Mouse (Mus musculus) retina, postnatal 7 days (tissue): Measurements from ENCODE around the gene Ccndbp1.
A peak's percentile ranks its signal among the peaks of the same experiment; 100 is the strongest.
"Not testable (repeated sequence)": the region's sequence is repeated elsewhere in the genome, so short reads cannot be mapped to it uniquely, and the experiment has no call there.

Experiments used
- DNase-seq: peaks from one replicate; pipeline ENCODE4 v3.0.0-alpha.2; 2012; ENCODE audit warnings: low read depth, low spot score

The Ccndbp1 gene

DNA sequence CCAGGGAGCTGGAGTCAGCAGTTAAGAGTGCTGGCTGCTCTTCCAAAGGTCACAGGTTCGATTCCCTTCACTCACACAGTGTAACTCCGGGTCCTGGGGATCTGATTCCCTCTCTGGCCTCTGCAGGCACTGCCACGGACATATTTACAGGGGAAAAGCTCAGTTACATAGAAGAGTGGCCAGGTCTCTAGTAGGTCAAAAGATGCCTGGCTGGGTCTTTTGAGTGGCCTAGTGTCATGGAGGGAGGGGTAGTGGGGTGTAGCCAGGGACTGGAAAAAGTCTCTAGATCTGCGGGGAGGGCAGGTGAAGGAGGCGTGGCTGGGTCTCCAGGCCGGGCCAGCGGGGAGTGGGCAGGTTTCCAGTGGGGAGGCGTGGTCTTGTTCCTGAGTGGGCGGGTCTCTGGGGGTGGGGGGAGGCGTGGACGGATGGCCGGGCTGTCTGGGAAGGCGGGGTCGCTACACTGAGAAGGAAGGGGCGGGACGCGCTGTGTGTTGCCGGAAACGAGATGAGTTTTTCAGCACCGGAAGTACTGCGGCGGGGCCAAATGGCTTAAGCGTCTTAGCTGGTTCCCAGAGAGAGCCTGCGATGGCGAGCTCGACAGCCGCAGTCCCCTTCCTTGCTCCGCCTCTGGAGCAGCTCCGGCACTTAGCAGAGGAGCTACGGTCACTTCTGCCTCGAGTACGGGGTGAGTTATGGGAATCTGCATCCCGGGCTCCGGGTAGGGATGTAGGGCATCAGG is at the start of gene Ccndbp1:
Ccndbp1 (plus strand) TSS at position 479 of the 739 bp plus-strand sequence.
- peak; percentile 92 for DNase-seq

DNA sequence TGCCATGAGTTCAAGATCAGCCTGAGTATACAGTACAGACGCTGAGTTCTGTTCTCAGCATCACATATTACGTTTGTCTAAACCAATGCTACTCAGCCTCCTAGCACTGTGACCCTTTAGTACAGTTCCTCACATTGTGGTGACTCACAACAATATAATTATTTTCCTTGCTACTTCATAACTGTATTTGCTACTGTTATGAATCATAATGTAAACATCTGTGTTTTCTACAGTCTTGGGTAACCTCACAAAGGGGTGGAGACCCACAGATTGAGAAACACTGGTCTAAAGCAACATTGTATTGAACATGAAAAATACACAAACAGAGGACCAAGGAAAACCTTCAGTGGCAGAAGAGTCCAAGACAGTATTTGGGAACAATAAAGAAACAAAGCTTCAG is 48.8 kb upstream of the Ccndbp1 start:
- DNase-seq: no peak

DNA sequence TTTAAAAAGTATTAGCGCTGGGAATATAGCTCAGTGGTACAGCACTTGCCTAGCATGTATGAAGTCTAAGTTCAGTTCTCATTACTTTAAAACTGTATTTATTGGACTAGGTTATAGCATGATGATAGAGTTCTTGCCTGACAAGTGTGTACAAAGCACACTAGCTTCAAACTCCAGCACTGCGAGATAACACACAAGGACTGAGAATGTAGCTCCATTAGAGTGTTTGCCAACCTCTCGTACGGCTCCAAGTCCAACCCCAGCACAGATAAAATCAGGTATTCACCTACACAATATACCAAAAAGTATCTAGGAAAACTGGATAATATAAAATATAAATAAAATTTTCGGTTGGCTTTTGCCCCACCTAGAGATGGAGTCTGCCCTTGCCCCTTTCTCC is 48.4 kb upstream of the Ccndbp1 start:
- DNase-seq: no peak

DNA sequence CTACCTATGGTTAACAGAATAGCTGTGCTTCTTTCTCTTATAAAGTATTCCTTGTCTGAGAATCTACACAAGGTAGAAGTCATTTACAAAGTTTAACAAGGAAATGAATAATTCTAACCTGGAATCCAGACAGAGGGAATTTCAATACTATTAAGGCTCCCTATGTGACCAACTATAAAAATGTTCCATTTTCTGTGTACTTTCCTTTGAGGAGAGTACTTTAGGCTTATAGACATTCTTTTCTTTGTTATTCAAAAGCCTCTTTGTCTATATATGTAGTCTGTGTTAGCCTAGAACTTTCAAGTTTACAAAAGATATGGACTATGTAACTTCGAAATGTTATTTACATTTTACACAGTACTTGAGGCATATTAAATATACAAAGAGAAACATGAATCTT is 47.9 kb upstream of the Ccndbp1 start:
- DNase-seq: no peak

DNA sequence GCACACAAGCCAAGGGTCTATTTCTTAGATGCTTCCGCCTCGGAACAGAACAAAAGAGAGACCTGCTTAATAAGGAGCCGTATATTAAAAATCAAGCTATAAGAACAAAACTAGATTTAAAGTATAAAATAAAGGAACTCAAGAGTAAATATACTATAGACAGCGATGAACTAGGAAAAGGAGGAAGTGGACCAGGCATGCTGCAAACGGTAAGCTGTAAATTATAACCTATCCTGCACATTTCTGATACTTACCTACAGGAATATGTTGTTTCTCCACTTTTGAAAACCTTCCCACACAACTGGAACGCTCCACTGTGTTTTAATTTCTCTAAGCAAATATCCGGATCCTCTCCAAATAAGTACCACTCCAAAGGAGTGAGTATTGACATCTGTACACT is 45.1 kb upstream of the Ccndbp1 start:
- DNase-seq: no peak

DNA sequence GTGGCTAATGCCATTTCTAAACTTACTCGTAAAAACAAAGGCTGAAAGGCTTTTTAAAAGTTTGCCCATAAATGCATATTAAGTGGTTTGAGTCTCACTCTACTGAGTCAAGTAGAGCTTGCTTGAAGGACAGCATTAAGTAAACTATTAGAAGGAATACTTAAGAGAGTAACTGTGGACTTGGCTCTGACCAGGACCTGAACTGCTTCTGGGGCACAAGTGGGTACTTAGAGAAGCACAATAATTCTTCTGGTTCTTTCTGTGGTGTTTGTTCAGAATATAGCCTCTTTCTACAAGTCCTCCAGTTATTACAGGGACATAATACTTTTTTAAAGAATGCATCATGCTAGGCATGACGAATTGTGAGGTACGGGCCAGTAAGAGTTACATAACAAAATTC is 42.7 kb upstream of the Ccndbp1 start:
- DNase-seq: no peak

DNA sequence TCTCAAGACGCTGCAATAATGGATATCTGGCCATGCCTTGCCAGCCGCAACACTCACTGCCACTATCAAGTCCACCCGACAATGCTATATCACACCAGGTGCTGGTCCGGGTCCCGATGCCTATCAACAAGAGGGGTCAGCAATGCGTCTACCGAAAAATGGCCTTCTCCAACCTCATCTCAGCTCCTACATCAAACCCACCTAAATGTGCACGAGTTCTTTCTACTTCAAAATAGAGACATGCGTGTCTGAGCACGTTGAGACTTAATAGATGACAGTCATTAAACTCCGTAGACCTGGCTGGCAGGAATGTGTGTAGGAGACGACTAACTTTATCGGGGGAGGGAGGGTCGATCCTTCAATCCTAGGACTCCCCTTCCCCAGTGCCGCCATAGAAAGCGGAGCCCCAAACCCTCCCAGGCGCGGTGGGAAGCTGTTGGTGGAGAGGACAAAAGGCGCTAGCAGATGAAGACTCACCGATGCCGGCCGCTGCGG is 38.1 kb upstream of the Ccndbp1 start:
- no peak for DNase-seq

DNA sequence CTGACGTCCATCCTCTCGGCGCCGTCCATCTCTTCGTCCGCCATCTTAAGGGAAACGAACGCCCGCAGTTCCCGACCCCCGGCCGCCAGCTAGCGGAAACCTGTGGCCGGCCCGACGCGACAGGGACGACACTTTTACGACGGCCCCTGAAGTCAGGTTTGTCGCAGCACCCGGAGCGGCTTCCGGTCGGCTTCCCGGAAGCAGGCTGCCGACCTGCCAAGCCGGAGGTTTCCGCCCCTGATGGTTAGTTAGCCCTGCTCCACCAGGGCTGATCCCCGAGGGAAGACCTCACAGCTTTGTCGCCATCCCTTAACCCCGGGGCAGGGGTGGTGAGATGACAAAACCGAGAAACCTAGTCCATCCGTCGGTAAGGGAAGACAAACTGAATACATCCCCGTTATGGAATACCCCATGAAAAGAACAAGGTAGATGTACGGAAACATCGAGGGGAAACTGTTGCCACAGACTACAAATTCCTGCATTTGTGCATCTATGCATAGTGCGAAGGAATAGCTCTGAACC is 37.6 kb upstream of the Ccndbp1 start, which contains the start of gene Ubr1:
Ubr1 (minus strand) TSS at position 157 of the 522 bp plus-strand sequence.
- DNase-seq: peak; percentile 78

DNA sequence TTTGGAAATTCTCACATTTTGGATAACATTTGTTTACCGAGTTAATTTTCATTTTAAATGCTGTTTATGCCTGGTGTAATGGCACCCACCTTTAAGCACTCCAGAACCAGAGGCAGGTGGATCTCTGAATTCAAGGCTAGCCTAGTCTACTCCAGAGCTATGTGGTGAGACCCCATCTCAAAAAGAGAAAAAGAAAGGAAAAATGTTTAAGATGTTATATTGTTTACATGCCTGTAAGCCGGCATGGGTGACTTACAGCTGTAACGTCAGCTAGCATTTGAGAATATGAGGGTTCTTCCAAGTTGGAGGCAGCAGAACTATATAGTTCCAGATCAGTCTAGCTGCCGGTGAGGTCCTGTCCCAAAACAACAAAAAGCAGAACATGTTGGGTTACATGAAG is 36.4 kb upstream of the Ccndbp1 start:
- DNase-seq: no peak

DNA sequence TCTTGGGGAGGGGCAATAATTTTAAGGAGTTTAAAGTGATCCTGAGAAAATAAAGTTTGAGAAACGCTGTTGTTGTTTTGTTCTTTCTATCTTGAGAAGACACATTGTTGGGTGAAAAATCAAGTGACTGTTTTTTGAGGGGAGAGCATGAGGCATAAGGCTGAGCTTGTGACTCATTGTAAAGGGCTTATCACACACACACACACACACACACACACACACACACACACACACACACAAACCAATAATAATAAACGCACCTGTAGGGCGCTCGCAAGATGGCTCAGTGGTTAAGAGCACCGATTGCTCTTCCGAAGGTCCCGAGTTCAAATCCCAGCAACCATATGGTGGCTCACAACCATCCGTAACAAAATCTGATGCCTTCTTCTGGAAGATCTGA is 35.9 kb upstream of the Ccndbp1 start:
- DNase-seq: not testable (repeated sequence)

DNA sequence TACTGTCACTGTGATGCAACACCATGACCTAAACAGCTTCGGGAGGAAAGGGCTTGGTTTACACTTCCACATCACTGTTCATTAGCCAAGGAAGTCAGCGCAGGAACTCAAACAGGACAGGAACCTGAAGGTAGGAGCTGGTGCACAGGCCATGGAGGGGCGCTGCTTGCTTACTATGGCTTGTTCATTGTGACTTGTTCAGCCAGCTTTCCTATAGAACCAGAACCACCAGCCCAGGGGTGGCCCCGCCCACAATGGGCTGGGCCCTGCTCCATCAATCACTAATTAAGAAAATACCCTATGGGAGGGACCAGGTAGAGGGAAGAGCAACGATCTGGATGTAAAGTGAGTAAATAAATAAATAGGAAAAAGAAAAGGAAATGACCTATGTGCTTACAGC is 35.2 kb upstream of the Ccndbp1 start:
- DNase-seq: no peak

DNA sequence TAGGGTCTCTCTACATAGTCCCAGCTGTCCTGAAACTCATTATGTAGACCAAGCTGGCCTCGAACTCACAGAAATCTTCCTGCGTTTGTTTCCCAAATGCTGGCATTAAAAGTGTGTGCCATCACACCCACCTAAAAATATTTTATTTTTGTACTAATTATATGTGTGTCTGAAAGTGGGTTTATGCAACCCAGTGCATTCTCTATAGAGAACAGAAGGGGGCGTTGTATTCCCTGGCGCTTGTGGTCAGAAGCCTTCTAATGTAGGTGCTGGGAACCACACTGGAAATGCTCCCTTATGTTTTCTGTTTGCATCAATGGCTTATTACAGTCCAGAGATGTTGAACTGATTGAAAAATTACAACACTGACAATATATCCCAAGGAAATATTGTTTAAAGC is 31.9 kb upstream of the Ccndbp1 start:
- no peak for DNase-seq

DNA sequence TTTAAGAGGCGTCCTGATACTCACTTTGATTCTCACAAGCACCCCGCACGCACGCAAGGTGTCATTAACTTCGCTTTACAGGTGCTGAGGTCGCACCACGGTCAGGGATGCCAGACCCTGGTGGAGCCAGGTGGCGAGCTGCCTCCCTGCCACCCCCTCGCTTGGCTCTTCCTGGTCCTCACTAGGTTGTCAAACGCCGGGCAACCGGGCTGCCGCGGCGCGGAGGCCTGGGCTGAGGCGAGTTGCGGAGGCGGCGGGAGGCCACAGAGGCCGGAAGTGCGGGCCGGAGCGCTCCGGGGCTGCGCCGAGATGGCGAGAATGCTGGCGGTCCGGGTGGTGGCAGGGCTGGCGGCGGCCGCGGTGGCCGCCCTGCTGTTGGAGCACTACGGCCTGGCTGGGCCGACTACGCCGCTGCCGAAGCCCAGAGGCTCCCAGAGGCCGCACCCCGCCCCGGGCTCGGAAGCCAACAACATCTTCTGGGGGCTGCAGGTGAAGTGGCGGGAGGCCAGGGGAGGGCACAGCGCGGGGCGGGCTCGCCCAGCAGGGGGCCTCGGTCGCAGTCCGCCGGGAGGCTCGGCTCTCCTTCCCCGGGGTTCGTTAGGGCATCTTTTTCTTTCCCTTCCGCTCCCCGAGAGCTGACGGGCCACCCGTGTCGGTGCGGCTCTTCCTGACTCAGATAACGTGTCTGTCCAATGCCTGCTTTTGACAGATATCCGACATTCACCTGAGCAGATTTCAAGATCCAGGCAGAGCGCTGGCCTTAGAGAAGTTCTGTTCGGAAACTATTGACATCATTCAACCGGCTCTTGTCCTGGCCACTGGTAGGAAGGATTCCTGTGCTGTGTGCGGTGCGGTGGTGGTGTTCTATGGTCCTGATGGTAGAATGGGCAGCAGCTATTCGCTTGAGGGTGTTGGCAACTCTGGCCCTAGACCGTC is 30.9 kb upstream of the Ccndbp1 start, which contains the start of gene Tmem62:
Tmem62 (plus strand) TSS at position 28 of the 936 bp plus-strand sequence.
- DNase-seq: peak; percentile 43

DNA sequence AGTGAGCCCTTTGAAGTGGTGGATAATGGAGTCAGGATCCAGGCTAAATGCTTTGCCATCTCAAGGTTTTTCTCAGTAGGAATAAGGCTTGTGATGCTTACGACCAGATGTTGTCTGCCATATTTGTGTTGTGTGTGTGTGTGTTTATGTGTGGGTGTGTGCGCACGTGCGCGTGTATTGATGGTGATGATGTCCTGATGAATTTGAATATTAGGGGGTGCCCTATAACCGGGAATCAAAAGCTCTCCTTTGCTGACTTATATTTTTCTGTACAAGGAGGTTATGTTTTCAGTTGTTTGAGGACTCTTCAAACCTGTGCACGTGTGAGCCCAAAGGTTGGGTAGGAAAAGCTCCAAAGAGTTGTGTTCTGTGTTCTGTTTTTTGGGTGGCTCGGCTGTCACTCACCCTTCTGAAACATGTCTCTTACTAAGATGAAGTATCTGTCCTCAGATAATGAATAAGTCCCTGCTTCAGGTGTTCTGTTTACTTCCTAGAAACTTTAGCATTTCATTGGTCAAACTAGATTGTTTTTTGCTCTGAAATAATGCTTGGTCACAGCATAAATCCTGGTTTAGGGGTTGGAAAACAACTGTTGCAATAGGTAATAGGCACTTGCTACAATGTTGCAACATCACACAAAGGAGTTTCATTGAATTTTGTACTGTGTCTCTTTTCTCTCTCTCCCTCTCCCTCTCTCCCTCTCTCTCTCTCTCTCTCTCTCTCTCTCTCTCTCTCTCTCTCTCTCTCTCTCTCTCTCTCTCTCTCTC is 30.1 kb upstream of the Ccndbp1 start:
- DNase-seq: no peak

DNA sequence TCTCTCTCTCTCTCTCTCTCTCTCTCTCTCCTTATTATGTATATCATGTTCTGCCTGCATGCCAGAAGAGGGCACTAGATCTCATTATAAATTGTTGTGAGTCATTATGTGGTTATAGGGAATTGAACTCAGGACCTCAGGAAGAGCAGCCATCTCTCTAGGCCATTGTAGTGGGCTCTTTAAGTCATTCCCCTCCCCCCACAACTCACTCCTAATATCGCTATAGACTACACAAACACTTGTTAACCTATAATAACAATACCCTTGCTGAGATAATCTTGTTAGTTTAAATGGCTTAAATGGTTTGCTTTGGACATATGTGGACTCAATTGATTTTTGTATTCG is 29.5 kb upstream of the Ccndbp1 start:
- DNase-seq: no peak

DNA sequence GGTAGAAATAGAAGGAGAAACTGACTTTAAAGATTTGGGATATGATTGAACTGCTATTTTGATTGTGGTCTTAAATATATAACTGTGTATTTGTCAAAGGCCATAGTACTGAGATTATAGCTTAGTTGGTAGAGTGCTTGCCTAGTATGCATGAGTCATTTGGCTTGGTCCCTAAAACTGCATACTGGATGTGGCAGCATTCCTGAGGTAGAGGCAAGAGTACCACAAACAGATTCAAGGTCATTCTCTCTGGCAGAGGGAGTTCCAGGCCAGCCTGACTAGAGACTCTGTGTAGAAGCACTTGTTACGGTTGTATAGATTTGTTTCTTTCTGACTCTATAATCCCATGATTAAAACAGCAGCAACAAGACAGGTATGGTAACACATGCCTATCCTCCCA is 28.4 kb upstream of the Ccndbp1 start:
- DNase-seq: no peak

DNA sequence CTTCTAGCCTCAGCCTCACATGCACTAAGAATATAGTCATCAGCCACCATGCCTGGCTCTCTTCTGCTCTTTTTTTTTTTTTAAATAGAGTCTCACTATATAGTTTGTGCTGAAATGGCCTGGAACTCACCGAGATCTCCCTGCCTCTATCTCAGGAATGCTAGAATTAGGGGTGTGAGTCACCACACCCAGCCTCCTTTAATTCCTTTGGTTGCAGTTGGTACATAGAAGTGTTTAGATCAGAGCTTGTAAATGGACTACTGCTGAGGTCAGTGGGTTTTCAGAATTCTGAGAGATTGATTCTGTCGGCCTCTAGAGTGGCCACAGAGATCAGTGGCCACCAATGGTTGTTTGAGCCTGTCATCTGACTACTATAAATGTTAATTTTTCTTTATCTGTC is 27.3 kb upstream of the Ccndbp1 start:
- no peak for DNase-seq

DNA sequence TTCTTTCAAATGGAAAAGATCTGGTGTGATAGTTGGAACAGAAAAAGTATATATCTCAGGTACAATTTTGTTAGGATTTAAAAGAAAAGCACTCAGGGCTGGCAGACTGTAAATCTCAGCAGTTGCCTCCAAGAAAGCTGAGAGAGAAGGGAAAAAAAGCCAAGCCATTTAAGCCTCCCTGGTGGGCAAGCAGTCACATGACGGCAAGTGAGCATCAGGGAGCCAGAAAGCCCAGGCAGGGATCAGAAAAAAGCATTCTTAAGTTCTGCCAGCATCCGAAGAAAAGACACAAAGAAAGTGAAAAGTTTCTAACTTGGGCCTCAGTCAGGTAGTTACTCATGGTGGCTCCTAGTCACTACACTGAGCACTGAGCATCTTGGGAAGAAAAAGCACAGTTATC is 24.6 kb upstream of the Ccndbp1 start:
- DNase-seq: no peak

DNA sequence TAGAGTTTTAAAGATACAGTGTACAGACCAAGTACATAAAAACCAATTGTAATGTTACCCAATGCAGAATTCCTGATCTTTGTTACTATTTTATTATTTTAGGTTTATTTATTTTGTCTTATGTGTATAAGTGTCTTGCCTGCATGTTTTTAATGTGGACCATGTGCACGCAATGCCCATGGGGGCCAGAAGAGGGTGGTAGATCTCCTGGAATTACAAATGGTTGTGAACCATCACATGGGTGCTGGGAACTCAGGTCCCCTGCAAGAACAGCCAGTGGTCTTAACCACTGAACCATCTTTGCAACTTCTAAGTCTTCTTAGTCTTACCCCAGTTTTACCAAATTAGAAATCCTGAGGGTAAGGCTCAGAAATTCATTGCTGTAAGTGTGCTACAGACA is 23.0 kb upstream of the Ccndbp1 start:
- DNase-seq: no peak

DNA sequence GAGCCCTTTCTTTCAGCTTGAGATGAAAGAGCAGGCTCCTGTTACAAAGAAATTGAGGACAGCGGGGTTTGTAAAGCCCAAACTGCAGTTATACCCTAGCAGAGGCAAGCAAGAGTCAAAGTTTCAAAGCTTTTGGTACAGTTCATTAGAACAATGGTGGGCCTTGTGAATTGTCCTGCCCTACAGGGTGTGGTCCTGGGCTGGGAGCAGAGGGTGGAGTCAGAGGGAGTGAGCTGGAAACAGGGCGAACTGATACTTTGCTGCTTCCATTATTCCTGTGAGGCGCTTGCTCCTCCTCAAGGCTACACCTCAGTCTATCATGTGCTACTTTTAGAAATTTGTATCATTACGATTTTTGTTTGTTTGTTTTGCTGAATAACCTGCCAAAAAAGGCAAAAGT is 17.0 kb upstream of the Ccndbp1 start:
- DNase-seq: no peak

DNA sequence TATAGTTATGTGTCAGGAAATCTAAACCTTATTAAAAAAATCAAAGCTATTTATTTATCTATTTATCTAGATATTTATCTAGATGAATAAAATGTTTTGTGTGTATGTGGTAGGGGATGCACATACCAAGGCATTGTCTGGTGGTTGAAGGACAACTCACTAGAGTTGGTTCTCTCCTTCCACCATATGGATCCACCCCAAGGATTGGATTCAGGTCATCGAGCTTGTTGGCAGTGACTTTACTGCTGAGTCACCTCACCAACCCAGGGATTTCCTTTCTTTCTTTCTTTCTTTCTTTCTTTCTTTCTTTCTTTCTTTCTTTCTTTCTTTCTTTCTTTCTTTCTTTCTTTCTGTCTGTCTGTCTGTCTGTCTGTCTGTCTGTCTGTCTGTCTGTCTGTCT is 11.6 kb upstream of the Ccndbp1 start:
- not testable (repeated sequence) for DNase-seq

DNA sequence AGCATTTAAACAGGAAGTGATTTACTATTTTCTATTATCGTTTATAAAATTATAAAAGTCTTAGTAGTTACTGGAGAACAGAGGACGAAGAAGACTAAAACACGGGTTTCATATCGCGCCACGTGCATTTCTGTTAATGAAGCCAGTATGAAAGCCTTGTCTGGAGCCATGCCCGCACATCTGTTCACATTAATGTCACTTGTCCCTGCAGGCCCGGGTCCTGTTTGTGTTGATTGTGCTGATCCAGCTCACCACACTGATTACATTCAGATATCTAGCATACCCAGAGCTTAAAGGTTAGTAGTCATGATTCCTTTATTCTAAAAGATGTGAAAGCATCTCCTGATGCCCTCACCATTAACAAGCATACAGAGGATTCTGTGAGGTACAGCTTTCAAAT is 9.3 kb upstream of the Ccndbp1 start:
- no peak for DNase-seq
